Mouse (Mus musculus) spleen, adult 18-20 months (tissue): ENCODE data around the gene Olfr6.
"Not testable (repeated sequence)": the region's sequence is repeated elsewhere in the genome, so short reads cannot be mapped to it uniquely, and the experiment has no call there.

Source experiments
- DNase-seq, 2 experiments: peaks; one replicate each; pipeline ENCODE4 v3.0.0; 2022; ENCODE audit warnings: mixed read lengths in 2 of 2

Olfr6 gene

GRCm38 (mm10) chr7:106963837-106964236 lies at the start of gene Olfr6:
Gene Olfr6 (minus strand): TSS chr7:106963937.
- no peak for DNase-seq

GRCm38 (mm10) chr7:107005972-107006371 lies 42.2 kb upstream of the Olfr6 start, which contains the start of gene Olfr2:
Gene Olfr2 (minus strand): TSS chr7:107006072.
- no peak for DNase-seq

DNA sequence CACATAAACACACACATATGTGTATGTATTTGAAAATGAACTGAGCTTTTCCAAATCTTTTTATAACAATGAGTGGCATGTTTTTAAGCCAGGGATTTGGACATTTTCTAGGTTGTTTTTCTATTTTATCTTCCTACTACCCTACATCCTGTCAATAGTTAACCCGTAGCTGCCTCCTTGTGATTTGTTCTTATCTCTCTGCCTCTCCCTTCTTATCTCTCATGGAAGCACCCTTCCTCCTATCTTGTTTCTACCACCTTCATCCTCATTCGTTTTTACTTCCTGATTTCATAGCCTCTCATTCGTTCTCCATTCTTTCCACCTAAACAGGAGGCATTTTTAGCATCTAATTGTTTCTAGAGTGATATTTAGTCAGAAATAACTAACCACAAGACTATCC lies 40.4 kb upstream of the Olfr6 start:
- no peak for DNase-seq

DNA sequence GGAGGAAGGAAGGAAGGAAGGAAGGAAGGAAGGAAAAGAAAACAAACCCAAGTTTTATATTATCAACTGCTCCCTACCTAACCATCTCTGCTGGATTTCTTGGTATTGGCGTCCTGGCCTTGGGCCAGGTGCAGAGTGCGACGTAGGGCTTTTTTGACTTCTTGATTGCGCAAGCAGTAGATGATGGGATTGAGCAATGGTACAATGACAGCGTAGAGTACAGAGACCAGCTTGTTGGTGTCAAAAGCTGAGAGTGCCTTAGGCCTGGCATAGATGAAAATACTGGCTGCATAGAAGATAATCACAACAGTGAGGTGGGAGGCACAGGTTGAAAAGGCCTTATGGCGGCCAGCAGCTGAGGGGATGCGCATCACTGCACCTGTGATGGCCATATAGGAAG lies 37.1 kb upstream of the Olfr6 start:
- DNase-seq = no peak

DNA sequence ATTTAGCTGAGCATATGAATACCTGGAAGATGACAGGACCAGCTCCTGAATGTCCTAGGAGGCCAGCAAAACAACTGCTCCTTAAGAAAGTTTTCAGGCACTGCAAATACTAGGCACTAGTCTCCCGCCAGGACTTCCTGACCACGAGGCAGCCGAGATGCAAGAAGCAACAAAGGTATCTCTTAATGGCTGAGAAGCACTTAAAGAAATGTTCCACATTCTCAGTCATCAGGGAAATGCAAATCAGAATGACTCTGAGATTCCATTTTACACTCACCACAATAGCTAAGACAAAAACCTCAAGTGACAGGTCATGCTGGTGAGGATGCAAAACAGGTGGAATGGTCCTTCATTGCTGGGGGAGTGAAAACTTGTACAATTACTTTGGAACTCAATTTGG lies 21.5 kb upstream of the Olfr6 start:
- DNase-seq = no peak

GRCm38 (mm10) chr7:106975353-106975752 lies 11.6 kb upstream of the Olfr6 start, which contains the start of gene Olfr711:
Gene Olfr711 (minus strand): TSS chr7:106975453.
- no peak for DNase-seq

- not testable (repeated sequence) for DNase-seq
Measured at GRCm38 (mm10) chr7:106967503-106967902, 3.8 kb upstream of the Olfr6 start.

DNA sequence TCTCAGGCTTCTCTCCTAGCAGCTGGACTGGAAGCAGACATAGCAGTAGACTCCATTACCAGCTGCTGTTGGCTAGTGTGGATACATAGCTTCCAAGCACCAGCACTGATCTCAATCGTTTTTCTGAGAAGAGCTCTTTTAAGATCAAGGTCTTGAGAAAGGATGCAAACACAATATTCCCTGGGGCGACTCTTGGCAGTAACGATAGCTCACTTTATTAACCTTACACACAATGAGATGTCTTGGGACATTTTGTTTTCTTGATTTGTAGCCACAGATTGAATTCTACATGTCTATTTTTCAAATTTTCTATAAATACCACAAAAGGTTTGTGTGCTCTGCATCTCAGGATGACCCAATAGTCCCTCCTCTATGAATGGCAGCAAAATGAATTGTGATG lies 15.5 kb downstream of the Olfr6 start, which contains the start of gene Olfr710:
TSS of gene Olfr710 (minus strand) at position 101 of the 400 bp plus-strand sequence.
- DNase-seq = no peak

- no peak for DNase-seq
Measured at GRCm38 (mm10) chr7:106932119-106932518, 31.6 kb downstream of the Olfr6 start, which contains the start of gene Olfr709-ps1. Gene Olfr709-ps1 (minus strand): TSS chr7:106932219.

- not testable (repeated sequence) for DNase-seq
Measured at GRCm38 (mm10) chr7:106920961-106921360, 42.8 kb downstream of the Olfr6 start.

- DNase-seq = no peak
Measured at GRCm38 (mm10) chr7:106907676-106908075, 56.1 kb downstream of the Olfr6 start, which contains the start of gene Olfr1532-ps1. Gene Olfr1532-ps1 (plus strand): TSS chr7:106908001.
